Mouse (Mus musculus) CD8-positive naive resting alpha-beta T cell, adult 2 months (primary cell): ENCODE measurements around the gene Ankmy2.
"Not testable (repeated sequence)": the region's sequence is repeated elsewhere in the genome, so short reads cannot be mapped to it uniquely, and the experiment has no call there.

Source experiments
- DNase-seq, 2 experiments: peaks; one replicate each; pipeline ENCODE4 v3.0.0; 2022; ENCODE audit warnings: low read depth in 2 of 2, low spot score in 2 of 2

The Ankmy2 gene

GRCm38 (mm10) chr12:36157304-36157637, 357 bp downstream of the Ankmy2 start:
- no peak for DNase-seq

GRCm38 (mm10) chr12:36157638-36158308, 859 bp downstream of the Ankmy2 start, which contains the start of gene Bzw2:
Bzw2 (minus strand) TSS chr12:36158080.
- DNase-seq: peak; percentile 72 to 74

- no peak for DNase-seq
These were observed 7.3 kb downstream of the Ankmy2 start for GRCm38 (mm10) chr12:36164126-36164791.

- DNase-seq: no peak
These were observed 8.4 kb downstream of the Ankmy2 start for GRCm38 (mm10) chr12:36165299-36165698.

GRCm38 (mm10) chr12:36177227-36177626, 20.3 kb downstream of the Ankmy2 start:
- DNase-seq: no peak

- no peak for DNase-seq
These were observed 25.7 kb downstream of the Ankmy2 start for GRCm38 (mm10) chr12:36182570-36182969.

GRCm38 (mm10) chr12:36187081-36187480, 30.2 kb downstream of the Ankmy2 start:
- no peak for DNase-seq

GRCm38 (mm10) chr12:36189610-36190009, 32.7 kb downstream of the Ankmy2 start:
- DNase-seq: no peak

- DNase-seq: no peak
These were observed 33.4 kb downstream of the Ankmy2 start for GRCm38 (mm10) chr12:36190343-36190742.

- no peak for DNase-seq
These were observed 38.1 kb downstream of the Ankmy2 start for GRCm38 (mm10) chr12:36194976-36195375.

- not testable (repeated sequence) for DNase-seq
These were observed 48.7 kb downstream of the Ankmy2 start for GRCm38 (mm10) chr12:36205579-36206119.

GRCm38 (mm10) chr12:36207072-36207799, 50.3 kb downstream of the Ankmy2 start:
- peak in 1 of 2 experiments; percentile 14 for DNase-seq

DNA sequence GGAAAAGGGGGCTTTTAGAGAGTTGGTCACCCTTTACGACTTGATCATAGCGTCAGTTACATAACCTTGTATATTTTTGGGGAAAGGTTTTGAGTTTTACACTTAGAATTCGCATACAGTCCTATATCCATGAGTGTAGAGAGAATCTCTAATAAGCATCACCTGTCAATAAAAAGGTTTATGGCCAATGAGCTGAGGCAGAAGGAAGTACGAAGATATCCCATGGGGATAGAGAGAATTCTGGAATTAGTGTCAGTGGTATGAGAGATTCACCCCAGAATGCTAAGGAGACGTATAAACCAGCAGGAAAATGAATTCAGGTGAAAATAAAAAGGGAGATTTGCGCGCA, 50.9 kb downstream of the Ankmy2 start:
- DNase-seq: no peak

DNA sequence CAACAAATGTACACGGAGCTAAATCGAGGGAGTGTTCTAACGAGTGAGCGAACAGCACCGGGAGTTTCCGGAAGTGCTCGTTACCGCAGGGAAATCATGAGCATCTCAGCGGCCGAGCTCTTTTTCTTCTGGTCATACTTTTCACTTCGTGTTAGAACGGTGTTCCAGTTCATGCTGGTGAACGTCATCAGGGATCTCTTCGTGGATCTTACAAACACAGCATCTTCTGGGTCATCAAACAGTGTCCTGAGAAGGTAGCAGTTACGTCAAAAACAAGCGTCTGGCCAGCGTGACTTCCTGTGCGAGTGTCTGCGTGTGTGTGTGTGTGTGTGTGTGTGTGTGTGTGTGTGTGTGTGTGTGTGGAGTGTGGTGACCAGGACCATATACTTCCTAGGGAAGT, 51.5 kb downstream of the Ankmy2 start:
- DNase-seq: no peak

DNA sequence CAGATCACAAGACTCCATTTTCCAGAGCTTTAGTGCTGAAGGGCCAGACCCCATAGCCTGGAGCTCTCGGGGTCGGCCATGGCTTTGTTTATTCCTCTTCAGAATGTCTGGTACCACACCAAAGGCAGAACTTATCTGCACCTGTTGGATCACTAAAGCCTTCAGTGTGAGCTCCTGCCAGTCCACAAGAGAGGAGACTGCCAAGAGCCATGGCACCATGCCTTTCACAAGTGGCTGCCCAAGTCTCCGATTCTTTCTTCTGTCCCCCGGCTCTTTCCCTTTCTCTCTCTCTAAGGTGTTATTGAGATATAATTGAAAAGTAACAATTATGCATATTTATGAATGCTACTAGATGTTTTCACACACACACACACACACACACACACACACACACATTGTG, 53.2 kb downstream of the Ankmy2 start:
- no peak for DNase-seq

- DNase-seq: no peak
These were observed 57.7 kb downstream of the Ankmy2 start for GRCm38 (mm10) chr12:36214389-36215148.

GRCm38 (mm10) chr12:36215149-36215480, 58.2 kb downstream of the Ankmy2 start:
- DNase-seq: peak in 1 of 2 experiments; percentile 38

DNA sequence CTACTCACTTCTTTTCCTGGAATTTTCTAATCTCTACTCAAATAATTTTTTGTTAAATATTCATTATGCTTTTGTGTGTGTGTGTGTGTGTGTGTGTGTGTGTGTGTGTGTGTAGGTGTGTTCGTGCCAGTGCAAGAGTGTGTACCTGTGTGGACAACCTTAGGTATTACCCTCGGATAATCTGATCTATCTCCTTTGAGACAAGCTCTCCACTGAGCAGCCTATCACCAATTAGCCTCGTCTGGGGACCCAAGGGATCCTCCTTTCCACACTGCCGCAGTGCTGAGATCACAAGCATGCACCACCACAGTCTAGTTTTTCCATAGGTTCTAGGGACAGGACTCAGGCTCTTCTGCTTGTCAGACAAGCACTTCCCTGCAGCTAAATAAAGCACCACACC, 59.3 kb downstream of the Ankmy2 start:
- DNase-seq: no peak

DNA sequence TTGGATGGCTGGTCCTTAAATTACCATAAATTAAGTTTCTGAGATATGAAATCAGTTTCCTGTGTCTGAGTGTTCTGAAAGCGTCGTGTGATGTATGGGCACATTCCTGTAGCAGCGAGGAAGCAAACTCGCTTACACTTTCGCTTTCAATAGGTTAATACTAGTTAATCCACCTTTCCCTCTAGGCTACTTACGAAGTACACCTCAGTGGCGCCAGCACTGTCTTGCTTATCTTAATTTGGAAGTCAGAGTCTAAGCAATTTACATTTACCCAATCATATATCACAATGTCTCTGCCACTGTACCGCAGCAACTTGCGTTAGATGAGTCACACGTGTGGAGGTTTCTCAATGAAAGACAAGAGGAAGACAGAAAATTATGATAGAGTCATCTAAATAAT, 60.0 kb downstream of the Ankmy2 start:
- no peak for DNase-seq

GRCm38 (mm10) chr12:36224392-36224791, 67.5 kb downstream of the Ankmy2 start:
- DNase-seq: no peak

- no peak for DNase-seq
These were observed 74.5 kb downstream of the Ankmy2 start for GRCm38 (mm10) chr12:36231386-36231785.
